Mouse (Mus musculus): ENCODE data around the gene Ccdc71l.

Gene Ccdc71l

DNA sequence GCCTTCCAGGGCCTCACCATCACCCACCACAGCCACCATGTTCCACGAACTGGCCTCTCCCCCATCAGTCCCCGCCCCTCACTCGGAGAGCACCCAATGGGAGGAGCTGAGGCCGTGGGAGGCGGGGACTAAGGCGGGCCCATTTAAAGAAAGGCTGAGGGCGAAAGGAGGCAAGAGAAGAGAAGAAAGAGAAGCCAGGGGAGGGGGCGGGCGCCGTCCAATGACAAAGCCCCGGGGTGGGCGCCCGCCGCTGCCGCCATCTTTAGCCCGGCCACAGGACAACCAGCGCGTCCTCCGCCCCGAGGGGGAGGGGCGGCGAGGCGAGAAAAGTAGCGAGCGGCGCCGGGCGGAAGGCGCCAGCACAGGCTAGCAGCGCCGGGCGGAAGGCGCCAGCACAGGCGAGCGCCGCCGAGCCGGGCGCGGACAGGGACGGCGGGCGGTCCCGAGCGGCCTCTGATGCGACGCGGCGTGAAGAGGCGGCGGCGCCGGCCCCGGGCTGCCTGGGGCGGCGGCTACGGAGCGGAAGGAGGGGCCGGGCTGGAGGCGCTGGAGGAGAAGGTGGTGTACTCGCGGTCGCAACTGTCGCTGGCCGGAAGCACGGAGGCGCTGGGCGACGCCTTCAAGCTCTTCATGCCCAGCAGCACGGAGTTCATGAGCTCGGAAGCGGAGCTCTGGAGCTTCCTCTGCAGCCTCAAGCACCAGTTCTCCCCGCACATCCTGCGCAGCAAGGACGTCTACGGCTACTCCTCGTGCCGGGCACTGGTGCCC, at the start of gene Ccdc71l:
TSS of gene Ccdc71l (plus strand) at position 177 of the 768 bp plus-strand sequence.
- in situ Hi-C loops (cut with MboI, MseI): loop anchor here (25.0 kb wide), 1 partner anchor 416 kb away; the partner anchor contains the start of gene Hbp1

DNA sequence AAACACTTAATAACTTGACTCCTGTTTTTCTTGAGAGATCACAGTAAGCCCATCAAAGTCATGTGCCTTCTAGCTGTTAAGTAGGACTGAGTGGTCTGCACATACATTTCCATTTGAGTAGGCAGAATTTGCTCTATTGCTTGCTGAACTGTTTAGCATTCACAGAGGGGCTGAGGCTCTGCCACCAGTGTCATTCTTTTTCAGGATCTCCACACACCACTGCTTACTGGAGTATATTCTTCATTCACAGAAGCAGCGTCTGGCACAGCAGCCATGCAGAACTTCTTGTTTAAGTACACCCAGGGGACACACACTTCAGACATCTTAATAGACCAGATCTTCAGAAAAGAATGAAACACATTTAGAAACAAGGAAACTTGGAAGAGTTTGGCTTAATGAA, 39.4 kb upstream of the Ccdc71l start:
- in situ Hi-C loops (cut with MboI, MseI): no loop called here

DNA sequence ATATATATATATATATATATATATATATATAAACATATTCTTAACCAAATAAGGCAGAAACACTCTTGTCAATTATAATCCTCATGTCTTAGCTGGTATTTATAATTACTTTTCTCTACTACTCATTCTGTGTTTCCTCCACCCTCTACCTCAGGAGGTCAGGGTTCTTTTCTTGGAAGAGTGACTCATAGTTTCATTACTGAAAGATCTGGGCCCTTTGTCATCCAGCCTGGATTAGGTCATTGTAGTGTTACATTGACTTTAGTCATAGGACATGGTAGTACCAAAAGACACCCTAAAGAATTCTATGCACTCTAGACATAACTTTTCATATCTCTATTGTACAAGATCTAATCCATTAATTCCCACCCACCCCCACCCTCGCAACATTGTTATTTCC, 35.0 kb upstream of the Ccdc71l start:
- in situ Hi-C loops (cut with MboI, MseI): no loop called here

DNA sequence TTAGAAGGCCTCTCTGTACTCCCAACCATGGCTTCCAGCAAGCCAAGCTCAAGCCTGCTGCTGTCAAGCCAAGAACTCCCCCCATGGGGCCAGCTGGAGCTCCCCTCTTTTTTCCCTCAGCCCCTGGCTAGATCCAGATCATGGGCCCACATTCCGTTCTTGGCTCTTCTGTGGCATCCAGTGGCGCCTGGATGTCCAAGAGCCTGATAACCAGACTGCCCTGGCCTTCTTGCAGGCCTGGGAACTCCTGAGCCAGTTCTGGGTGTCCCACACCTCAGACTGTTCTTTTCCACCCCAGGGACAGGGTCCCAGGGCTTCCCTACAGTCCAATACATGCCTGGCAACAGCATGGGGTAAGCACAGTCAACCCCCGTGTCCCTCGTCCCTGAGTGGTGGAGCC, 32.4 kb upstream of the Ccdc71l start:
- in situ Hi-C loops (cut with MboI, MseI): no loop called here

DNA sequence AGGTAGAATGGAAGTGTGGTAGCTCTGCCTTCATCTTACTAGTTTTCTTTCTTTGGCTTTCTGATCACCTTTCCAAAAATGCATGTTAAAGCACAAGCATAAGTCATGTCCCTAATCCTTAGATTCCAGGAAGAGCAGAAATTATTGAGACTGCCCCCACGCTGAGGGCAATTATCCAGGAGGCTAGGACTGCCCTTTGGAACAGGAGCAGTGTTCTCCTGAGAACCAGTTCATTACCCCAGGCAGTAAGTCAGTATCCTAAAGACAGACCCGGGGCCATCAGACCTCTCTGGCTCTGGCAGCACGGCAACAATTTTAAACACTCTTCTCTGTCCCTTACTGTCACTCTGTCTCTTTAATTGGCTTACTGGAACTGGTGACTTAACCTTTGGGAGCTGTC, 30.0 kb upstream of the Ccdc71l start:
- in situ Hi-C loops (cut with MboI, MseI): no loop called here

DNA sequence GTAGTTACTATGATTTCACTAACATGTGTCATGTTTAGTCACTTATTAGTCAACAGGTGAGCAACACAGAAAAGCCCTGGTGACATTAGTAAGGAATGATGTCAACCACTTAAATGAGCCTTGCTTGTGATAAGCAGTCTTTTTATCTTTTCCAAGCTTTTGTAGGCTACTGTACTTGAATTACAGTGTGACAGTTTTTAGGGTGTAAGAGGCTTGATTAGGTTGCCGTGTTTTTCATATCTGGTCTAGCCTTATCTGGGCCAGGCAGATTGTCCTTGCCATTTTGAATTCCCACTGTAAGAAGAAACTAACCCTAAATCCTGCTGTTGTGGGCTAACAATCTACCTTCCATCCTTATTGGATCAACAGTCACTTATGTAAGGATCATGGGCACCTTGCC, 26.6 kb upstream of the Ccdc71l start:
- in situ Hi-C loops (cut with MboI, MseI): no loop called here

DNA sequence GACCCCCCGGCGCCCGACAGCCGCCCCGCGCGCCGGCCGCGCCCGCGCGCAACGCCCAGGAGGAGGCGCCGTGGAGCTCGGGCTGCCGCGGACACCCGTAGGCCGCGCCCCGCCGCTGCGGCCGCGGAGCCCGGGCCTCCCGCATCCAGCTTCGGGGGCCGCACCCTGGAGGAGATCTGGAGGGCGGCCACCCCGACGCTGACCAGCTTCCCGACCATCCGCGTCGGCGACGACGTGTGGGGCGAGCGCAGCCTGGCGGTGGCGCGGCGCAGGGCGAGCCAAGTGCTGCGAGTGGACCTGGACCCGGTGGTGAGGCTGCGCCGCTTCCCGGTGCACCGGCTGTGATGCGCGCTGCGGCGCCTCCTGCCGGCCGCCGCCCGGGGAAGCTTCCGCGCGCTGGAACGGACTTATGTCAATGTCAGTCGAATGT, 807 bp downstream of the Ccdc71l start:
- in situ Hi-C loops (cut with MboI, MseI): loop anchor here (25.0 kb wide), 1 partner anchor 417 kb away; the partner anchor contains the start of gene Hbp1

DNA sequence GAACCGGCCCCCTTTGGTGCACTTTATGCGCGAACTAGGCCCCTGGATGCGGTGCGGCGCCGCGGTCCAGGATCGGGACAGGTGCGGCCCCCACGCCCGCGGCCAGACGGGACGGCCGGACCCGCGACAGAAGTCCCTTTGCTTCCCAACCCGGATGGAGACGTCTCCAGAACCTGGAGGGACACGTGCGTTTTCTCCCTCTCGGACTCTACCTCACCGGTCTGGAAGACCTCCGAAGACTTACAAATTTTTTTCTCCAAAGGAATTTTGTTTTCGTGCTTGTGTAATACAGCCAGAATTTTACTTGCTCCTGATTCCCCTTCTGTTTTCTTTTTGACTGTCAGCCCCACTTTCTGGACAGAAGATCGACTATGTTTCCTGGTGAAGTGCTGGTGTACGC, 1.2 kb downstream of the Ccdc71l start:
- in situ Hi-C loops (cut with MboI, MseI): loop anchor here (10.0 to 25.0 kb wide), 2 partner anchors 235 to 417 kb away; partner anchors contain the start of gene Hbp1

DNA sequence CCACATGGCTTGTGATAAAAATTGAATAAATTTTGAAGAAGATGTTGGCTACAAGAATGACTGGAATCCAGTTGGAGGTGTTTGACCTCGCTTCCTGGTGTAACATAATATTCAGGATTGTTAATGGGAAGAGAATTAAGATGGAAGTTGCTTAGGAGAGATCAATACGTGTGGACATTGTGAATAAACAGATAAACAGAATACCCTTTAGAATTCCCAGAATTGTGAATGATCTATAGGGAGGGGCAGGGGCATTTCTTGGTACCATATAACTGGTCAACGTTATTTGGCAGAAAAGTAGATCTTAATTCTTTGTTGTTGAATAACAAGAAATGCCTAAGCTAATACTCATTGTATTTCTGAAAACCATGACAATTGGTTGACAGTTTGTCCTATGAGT, 2.0 kb downstream of the Ccdc71l start:
- in situ Hi-C loops (cut with MboI, MseI): loop anchor here (10.0 to 25.0 kb wide), 2 partner anchors 236 to 418 kb away; partner anchors contain the start of gene Hbp1

DNA sequence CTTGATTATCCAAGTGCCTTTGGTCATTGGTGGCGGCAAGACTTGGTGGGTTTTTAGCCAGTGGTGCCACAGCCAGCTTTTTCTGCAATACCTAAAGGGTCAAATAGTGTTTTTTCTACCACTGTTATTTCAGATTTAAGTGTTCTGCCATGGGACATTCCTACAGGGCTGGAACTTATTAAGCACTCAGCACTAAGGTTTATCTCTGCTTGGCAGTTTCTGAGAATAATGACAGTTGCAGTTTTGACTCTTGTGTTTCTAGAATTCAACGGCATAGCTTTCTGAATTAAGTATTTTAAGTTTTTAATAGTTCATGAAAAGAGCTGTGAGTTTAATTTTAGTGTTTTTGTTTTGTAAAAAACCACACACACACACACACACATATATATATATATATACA, 2.5 kb downstream of the Ccdc71l start:
- in situ Hi-C loops (cut with MboI, MseI): loop anchor here (10.0 to 25.0 kb wide), 2 partner anchors 236 to 419 kb away; partner anchors contain the start of gene Hbp1

DNA sequence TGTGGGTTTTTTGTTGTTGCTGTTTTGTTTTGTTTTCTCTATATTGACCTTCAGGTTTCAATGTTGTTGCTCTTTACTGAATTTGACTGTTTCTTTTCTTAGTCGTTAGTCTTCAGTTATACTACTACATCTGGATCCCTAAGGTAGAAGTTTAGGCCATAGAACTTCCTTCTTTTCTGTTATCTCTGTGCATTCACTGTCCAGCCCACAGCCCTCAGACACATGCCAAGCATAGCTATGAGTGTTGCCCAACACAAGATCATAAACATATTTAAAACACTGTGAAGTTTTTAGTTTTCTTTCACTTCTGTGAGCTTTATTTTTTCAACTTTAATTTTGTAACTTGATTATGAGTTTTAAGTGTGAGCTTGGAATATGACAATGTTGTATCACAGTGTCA, 41.0 kb downstream of the Ccdc71l start:
- in situ Hi-C loops (cut with MboI, MseI): no loop called here

DNA sequence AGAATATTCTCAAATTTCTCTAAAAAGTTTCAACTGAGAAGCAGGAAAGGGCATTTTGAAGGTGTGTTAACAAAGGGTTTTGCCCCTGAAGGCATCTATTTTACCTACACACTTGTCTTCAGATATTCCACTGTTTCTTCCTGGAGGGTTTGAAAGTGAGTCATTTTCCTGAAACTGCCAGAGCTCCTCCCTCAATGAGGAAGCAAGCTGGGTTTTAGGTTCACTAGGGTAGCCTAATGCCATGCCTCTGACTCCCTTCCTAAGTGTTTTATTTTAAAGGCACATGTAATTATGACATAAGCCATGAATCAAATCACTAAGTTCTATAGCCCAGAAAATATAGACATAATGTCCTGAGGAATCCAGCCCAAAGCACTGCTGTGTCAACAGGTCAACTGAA, 49.3 kb downstream of the Ccdc71l start:
- in situ Hi-C loops (cut with MboI, MseI): no loop called here

DNA sequence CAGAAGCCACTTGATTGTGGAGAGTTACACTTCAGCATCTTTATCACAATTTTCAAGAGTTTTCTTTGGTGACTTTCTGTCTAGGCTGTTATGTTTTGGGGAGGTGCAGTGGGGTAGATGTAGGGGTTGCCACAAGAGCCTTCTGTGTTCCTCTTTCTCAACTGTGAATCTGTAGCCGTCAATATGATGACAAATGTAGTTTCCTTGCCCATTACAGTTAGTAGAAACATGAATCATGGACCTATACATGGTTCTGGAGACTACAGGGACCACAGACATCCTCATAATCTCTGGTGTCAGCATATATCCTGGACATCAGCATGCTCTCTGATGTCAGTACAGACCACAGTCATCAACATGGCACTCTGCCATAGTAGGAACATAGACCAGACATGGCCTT, 52.5 kb downstream of the Ccdc71l start:
- in situ Hi-C loops (cut with MboI, MseI): no loop called here
